10 mouse cellular contexts compared by ENCODE assay signal in the genomic region with DNA sequence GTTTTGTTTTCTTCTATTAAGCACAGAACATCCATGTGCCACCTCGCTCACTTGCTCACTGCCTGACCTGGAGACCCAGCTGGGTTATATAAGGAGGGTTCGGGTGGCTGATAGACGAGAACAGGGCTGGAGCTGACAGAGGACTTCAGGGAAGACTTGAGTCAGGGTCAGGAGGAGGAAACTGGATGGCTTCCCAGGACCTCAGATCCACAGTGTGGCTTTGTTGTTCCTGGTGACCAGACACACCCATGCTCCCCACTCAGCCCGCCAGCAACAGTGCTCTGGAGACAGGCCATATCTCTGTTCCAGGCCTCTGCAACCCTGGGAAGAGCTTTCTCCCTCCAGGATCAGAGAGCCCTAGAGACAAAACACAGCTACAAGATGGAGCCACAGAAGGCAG. TPM values are rescaled to one million over a fixed set of nuclear protein-coding genes. Genes with fewer than 3 reads are reported as not detected.
A peak's percentile ranks its signal among the peaks of the same experiment; 100 is the strongest.
DNase-seq lines count a peak whose midpoint lies in the region.
"Had no signal": no experiment of that assay in that cellular context is flagged by ENCODE, and none has a peak within 500 bp of the region (broad histone marks: within the 10 kb centered on the region; RNA-seq: fewer than 3 reads in every experiment).

No protein-coding gene starts in this region.

- peak; percentile 47 for DNase-seq in 3134 (ENCODE audit: extremely low read depth, insufficient read length, low spot score)
- DNase-seq in 3T3-L1 (ENCODE audit: low read depth, low spot score) = peak; percentile 54
- peak; percentile 85 for DNase-seq in heart, adult 9 months (ENCODE audit: low spot score in 2 of 2)
- DNase-seq in kidney, postnatal 14 days = peak; percentile 55
- DNase-seq in layer of hippocampus, adult 8-10 months (ENCODE audit: low spot score in 2 of 2) = no peak
- DNase-seq in layer of hippocampus, adult 9-11 months = no peak
- DNase-seq in thymus, postnatal 25 days = no peak
- DNase-seq: embryo, embryonic 11 days; forebrain, postnatal 0 days; liver, postnatal 0 days had no signal

RNA-seq across cellular contexts. Expression of gene Lrch1, which starts 44.6 kb away (rescaled TPM):
- 10 to 100 TPM; 14.8 to 43.1 (median 18.3) TPM for total RNA-seq in layer of hippocampus, adult 8-10 months (2022)

Comparison
In these comparisons a context has a peak if more than half of its experiments do, and no peak if none do; other contexts are left out.
1. DNase-seq: peak in 3134 (single experiment), 3T3-L1 (single experiment), heart, adult 9 months (2 of 2) and kidney, postnatal 14 days (single experiment); none in layer of hippocampus, adult 8-10 months (0 of 2), layer of hippocampus, adult 9-11 months (single experiment) and thymus, postnatal 25 days (single experiment).